Comparison of ENCODE assay signal across 11 mouse cellular contexts in genomic region chrX:48435477-48435900, GRCm38 (mm10). TPM values are rescaled to one million over a fixed set of nuclear protein-coding genes. Genes with fewer than 3 reads are reported as not detected.
DNase-seq lines count a peak whose midpoint lies in the region; ATAC-seq and TF ChIP-seq lines count a peak whose summit lies in the region.
"Had no signal": no experiment of that assay in that cellular context is flagged by ENCODE, and none has a peak within 500 bp of the region (broad histone marks: within the 10 kb centered on the region; RNA-seq: fewer than 3 reads in every experiment).

No protein-coding gene starts in this region.

- no peaks in the 10 kb centered on the region for H3K4me1 ChIP-seq in lung, postnatal 0 days (ENCODE audit: insufficient read depth, low read depth, low read length)
- peaks cover 15% of the 10 kb centered on the region for H3K4me1 ChIP-seq in liver, postnatal 0 days (ENCODE audit: insufficient read depth)
- H3K4me1 ChIP-seq in hindbrain, embryonic 14.5 days (replicated peaks; ENCODE audit: control insufficient read depth, insufficient read depth, low read length): no peaks in the 10 kb centered on the region
- H3K4me1 ChIP-seq: midbrain, embryonic 15.5 days had no signal

- H3K9me3 ChIP-seq in lung, postnatal 0 days (ENCODE audit: low read length): no peaks in the 10 kb centered on the region
- H3K9me3 ChIP-seq in liver, postnatal 0 days (ENCODE audit: low read length): no peaks in the 10 kb centered on the region
- H3K9me3 ChIP-seq in hindbrain, embryonic 14.5 days (ENCODE audit: control insufficient read depth, low read length): no peaks in the 10 kb centered on the region
- H3K9me3 ChIP-seq: embryonic facial prominence, embryonic 15.5 days; midbrain, embryonic 15.5 days had no signal

- no peak for ATAC-seq in lung, postnatal 0 days
- peak; percentile 30; the same call in 1 of the 2 replicates for ATAC-seq in liver, postnatal 0 days
- no peak for ATAC-seq in hindbrain, embryonic 14.5 days (ENCODE audit: low FRiP score)
- ATAC-seq: midbrain, embryonic 15.5 days had no signal

- intact Hi-C loops in left cerebral cortex, postnatal 25 days (cut with DNase I): no loop called here

- H3K27me3 ChIP-seq in lung, postnatal 0 days (replicated peaks; ENCODE audit: insufficient read depth, low read length): no peaks in the 10 kb centered on the region
- H3K27me3 ChIP-seq in liver, postnatal 0 days (ENCODE audit: insufficient read depth, low read length): no peaks in the 10 kb centered on the region
- H3K27me3 ChIP-seq in hindbrain, embryonic 14.5 days (ENCODE audit: control insufficient read depth, insufficient read depth, low read length): no peaks in the 10 kb centered on the region
- H3K27me3 ChIP-seq: embryonic facial prominence, embryonic 15.5 days; midbrain, embryonic 15.5 days had no signal

- TF ChIP-seq CTCF in lung, postnatal 0 days (IDR thresholded peaks at IDR 0.05): no peak
- TF ChIP-seq CTCF in liver, postnatal 0 days (IDR thresholded peaks at IDR 0.05; ENCODE audit: low read depth): no peak

- peak; percentile 6 for DNase-seq in lung, postnatal 10 days
- no peak for DNase-seq in lung, postnatal 0 days (ENCODE audit: low spot score)
- peak; percentile 22 for DNase-seq in gastrocnemius, adult 18-20 months (ENCODE audit: low spot score)
- no peak for DNase-seq in liver, postnatal 0 days
- peak; percentile 62 for DNase-seq in thymus, postnatal 4 days
- DNase-seq in left cerebral cortex, adult 11 months (ENCODE audit: low spot score): no peak
- no peak for DNase-seq in left cerebral cortex, postnatal 25 days (ENCODE audit: low spot score in 2 of 2)
- DNase-seq in hindbrain, embryonic 14.5 days (ENCODE audit: low spot score): no peak
- DNase-seq: kidney, postnatal 4 days had no signal

- 25% methylated on average over 5 of the region's 9 CpGs for WGBS in lung, postnatal 0 days
- 46% methylated on average over 9 of the region's 9 CpGs for WGBS in liver, postnatal 0 days (ENCODE audit: insufficient replicate concordance)
- 76% methylated on average over 9 of the region's 9 CpGs for WGBS in hindbrain, embryonic 14.5 days

- H3K4me3 ChIP-seq in lung, postnatal 0 days (ENCODE audit: low read depth, low read length): no peak overlapping the region
- no peak overlapping the region for H3K4me3 ChIP-seq in liver, postnatal 0 days (ENCODE audit: low read depth, low read length)
- no peak overlapping the region for H3K4me3 ChIP-seq in hindbrain, embryonic 14.5 days (replicated peaks; ENCODE audit: low read length)
- H3K4me3 ChIP-seq: embryonic facial prominence, embryonic 15.5 days; midbrain, embryonic 15.5 days had no signal

- no peak overlapping the region for H3K4me2 ChIP-seq in lung, postnatal 0 days (replicated peaks; ENCODE audit: low read depth, low read length)
- H3K4me2 ChIP-seq in liver, postnatal 0 days (ENCODE audit: low read depth, low read length): peak overlapping the region; percentile 13; the same call in 1 of the 2 replicates
- H3K4me2 ChIP-seq in hindbrain, embryonic 14.5 days (replicated peaks): no peak overlapping the region
- H3K4me2 ChIP-seq: embryonic facial prominence, embryonic 15.5 days; midbrain, embryonic 15.5 days had no signal

- H3K36me3 ChIP-seq in lung, postnatal 0 days (ENCODE audit: insufficient read depth, low read length): no peaks in the 10 kb centered on the region
- no peaks in the 10 kb centered on the region for H3K36me3 ChIP-seq in liver, postnatal 0 days (replicated peaks; ENCODE audit: insufficient read depth, low read length)
- H3K36me3 ChIP-seq in hindbrain, embryonic 14.5 days (replicated peaks; ENCODE audit: control insufficient read depth, insufficient read depth): no peaks in the 10 kb centered on the region
- H3K36me3 ChIP-seq: embryonic facial prominence, embryonic 15.5 days; midbrain, embryonic 15.5 days had no signal

- no peak overlapping the region for H3K9ac ChIP-seq in lung, postnatal 0 days (replicated peaks; ENCODE audit: low read depth)
- no peak overlapping the region for H3K9ac ChIP-seq in liver, postnatal 0 days (replicated peaks)
- H3K9ac ChIP-seq in hindbrain, embryonic 14.5 days: no peak overlapping the region
- H3K9ac ChIP-seq: embryonic facial prominence, embryonic 15.5 days; midbrain, embryonic 15.5 days had no signal

- H3K27ac ChIP-seq in lung, postnatal 0 days (ENCODE audit: low read length): no peak overlapping the region
- peak overlapping the region; percentile 29; the same call in 1 of the 2 replicates for H3K27ac ChIP-seq in liver, postnatal 0 days (ENCODE audit: low read depth)
- no peak overlapping the region for H3K27ac ChIP-seq in hindbrain, embryonic 14.5 days
- H3K27ac ChIP-seq: embryonic facial prominence, embryonic 15.5 days; midbrain, embryonic 15.5 days had no signal

- no peak for TF ChIP-seq EP300 in lung, postnatal 0 days (IDR thresholded peaks at IDR 0.05)
- no peak for TF ChIP-seq EP300 in liver, postnatal 0 days (IDR thresholded peaks at IDR 0.05; ENCODE audit: low read depth)

RNA-seq across cellular contexts. Expression of gene Elf4, which starts 27.4 kb away (rescaled TPM):
- 3.5 and 3.8 TPM in 2 replicates for polyA plus RNA-seq in lung, postnatal 0 days (2015; fragmentation: Nextera tagmentation; extraction: Ambion mirVana)
- total RNA-seq in gastrocnemius, adult 18-20 months (2021): 1 to 10 TPM; 1.6 to 2.3 TPM
- 1.3 and 1.5 TPM in 2 replicates for polyA plus RNA-seq in liver, postnatal 0 days (2015; fragmentation: Nextera tagmentation; extraction: Ambion mirVana)
- under 1 TPM; 0.69 to 0.71 TPM for total RNA-seq in left cerebral cortex, postnatal 25 days (2021)
- polyA plus RNA-seq in hindbrain, embryonic 14.5 days (2014; fragmentation: Nextera tagmentation; extraction: Ambion mirVana): 0.83 and 1.2 TPM in 2 replicates

Comparison
In these comparisons a context has a peak if more than half of its experiments do, and no peak if none do; other contexts are left out.
1. DNase-seq: peak in lung, postnatal 10 days (single experiment), gastrocnemius, adult 18-20 months (single experiment) and thymus, postnatal 4 days (single experiment); none in lung, postnatal 0 days (single experiment), liver, postnatal 0 days (single experiment), left cerebral cortex, adult 11 months (single experiment), left cerebral cortex, postnatal 25 days (0 of 2) and hindbrain, embryonic 14.5 days (single experiment).